Mouse (Mus musculus): Measurements from ENCODE around the gene Dcun1d2.

The Dcun1d2 gene

GRCm38 (mm10) chr8:13287692-13288623 is at the start of gene Dcun1d2, which contains the start of gene Tmco3:
TSS of gene Dcun1d2 (minus strand) at chr8:13288131.
TSS of gene Tmco3 (plus strand) at chr8:13288190.
- peak; percentile 98 for DNase-seq (ENCODE audit: low read depth)

- DNase-seq (ENCODE audit: low read depth), result no peak
These were observed 49.7 kb upstream of the Dcun1d2 start for GRCm38 (mm10) chr8:13337678-13338077.

GRCm38 (mm10) chr8:13337245-13337644 is 49.3 kb upstream of the Dcun1d2 start:
- DNase-seq (ENCODE audit: low read depth), result peak; percentile 32

GRCm38 (mm10) chr8:13334671-13335070 is 46.7 kb upstream of the Dcun1d2 start:
- DNase-seq (ENCODE audit: low read depth), result no peak

GRCm38 (mm10) chr8:13326598-13326997 is 38.7 kb upstream of the Dcun1d2 start:
- DNase-seq (ENCODE audit: low read depth), result peak; percentile 51

- DNase-seq (ENCODE audit: low read depth), result no peak
These were observed 28.7 kb upstream of the Dcun1d2 start for GRCm38 (mm10) chr8:13316671-13317070.

- DNase-seq (ENCODE audit: low read depth), result peak; percentile 19
These were observed 27.0 kb upstream of the Dcun1d2 start for GRCm38 (mm10) chr8:13314922-13315321.

- no peak for DNase-seq (ENCODE audit: low read depth)
These were observed 19.0 kb upstream of the Dcun1d2 start for GRCm38 (mm10) chr8:13306916-13307315.

- DNase-seq (ENCODE audit: low read depth), result no peak
These were observed 18.5 kb upstream of the Dcun1d2 start for GRCm38 (mm10) chr8:13306309-13306909.

GRCm38 (mm10) chr8:13305884-13306283 is 18.0 kb upstream of the Dcun1d2 start:
- no peak for DNase-seq (ENCODE audit: low read depth)

GRCm38 (mm10) chr8:13305459-13305858 is 17.5 kb upstream of the Dcun1d2 start:
- DNase-seq (ENCODE audit: low read depth), result no peak

- no peak for DNase-seq (ENCODE audit: low read depth)
These were observed 13.1 kb upstream of the Dcun1d2 start for GRCm38 (mm10) chr8:13301036-13301435.

- DNase-seq (ENCODE audit: low read depth), result no peak
These were observed 11.6 kb upstream of the Dcun1d2 start for GRCm38 (mm10) chr8:13299571-13299970.

GRCm38 (mm10) chr8:13293677-13294470 is 5.9 kb upstream of the Dcun1d2 start:
- no peak for DNase-seq (ENCODE audit: low read depth)

GRCm38 (mm10) chr8:13292364-13292763 is 4.4 kb upstream of the Dcun1d2 start:
- peak; percentile 93 for DNase-seq (ENCODE audit: low read depth)

GRCm38 (mm10) chr8:13288646-13289045 is 715 bp upstream of the Dcun1d2 start:
- DNase-seq (ENCODE audit: low read depth), result peak; percentile 31

GRCm38 (mm10) chr8:13287304-13287691 is 633 bp downstream of the Dcun1d2 start:
- peak; percentile 79 for DNase-seq (ENCODE audit: low read depth)

- DNase-seq (ENCODE audit: low read depth), result peak; percentile 27
These were observed 4.7 kb downstream of the Dcun1d2 start for GRCm38 (mm10) chr8:13283200-13283599.

GRCm38 (mm10) chr8:13276941-13277447 is 10.9 kb downstream of the Dcun1d2 start:
- DNase-seq (ENCODE audit: low read depth), result no peak

GRCm38 (mm10) chr8:13272834-13273233 is 15.1 kb downstream of the Dcun1d2 start:
- no peak for DNase-seq (ENCODE audit: low read depth)

GRCm38 (mm10) chr8:13267566-13267965 is 20.4 kb downstream of the Dcun1d2 start:
- peak; percentile 25 for DNase-seq (ENCODE audit: low read depth)

GRCm38 (mm10) chr8:13263376-13263775 is 24.6 kb downstream of the Dcun1d2 start:
- no peak for DNase-seq (ENCODE audit: low read depth)

All from NIH3T3 (cell line).